ENCODE assay signal across 12 mouse cellular contexts in genomic region chr3:86852867-86853266, GRCm38 (mm10).
DNase-seq lines count a peak whose midpoint lies in the region; ATAC-seq lines count a peak whose summit lies in the region.
"Had no signal": no experiment of that assay in that cellular context is flagged by ENCODE, and none has a peak within 500 bp of the region (broad histone marks: within the 10 kb centered on the region; RNA-seq: fewer than 3 reads in every experiment).

No protein-coding gene starts in this region.

- 18% methylated on average over 3 of the region's 3 CpGs for WGBS in hindbrain, embryonic 11.5 days
- WGBS in midbrain, embryonic 15.5 days: 20% methylated on average over 3 of the region's 3 CpGs

- no peaks in the 10 kb centered on the region for H3K36me3 ChIP-seq in hindbrain, embryonic 11.5 days (ENCODE audit: control insufficient read depth, insufficient read depth, low read length)
- no peaks in the 10 kb centered on the region for H3K36me3 ChIP-seq in midbrain, embryonic 15.5 days (replicated peaks)
- H3K36me3 ChIP-seq: liver, embryonic 15.5 days had no signal

- peak overlapping the region; percentile 19; the same call in 1 of the 2 replicates for H3K27ac ChIP-seq in hindbrain, embryonic 11.5 days (ENCODE audit: low read depth, low read length)
- 0 out of 2 replicates have a peak overlapping the region, but pooled peaks have one; percentile 39 for H3K27ac ChIP-seq in midbrain, embryonic 15.5 days
- H3K27ac ChIP-seq: liver, embryonic 15.5 days had no signal

- peak; percentile 76; the same call in 1 of the 2 replicates for ATAC-seq in hindbrain, embryonic 11.5 days (ENCODE audit: low FRiP score)
- ATAC-seq in midbrain, embryonic 15.5 days (replicated peaks): peak; percentile 64; the same call in 1 of the 2 replicates
- no peak for ATAC-seq in megakaryocyte progenitor cell, adult 5-6 weeks (replicated peaks; ENCODE audit: poor library complexity)

- no peak overlapping the region for H3K4me3 ChIP-seq in hindbrain, embryonic 11.5 days (ENCODE audit: low read depth, low read length)
- H3K4me3 ChIP-seq in midbrain, embryonic 15.5 days: no peak overlapping the region
- H3K4me3 ChIP-seq: liver, embryonic 15.5 days had no signal

- H3K9me3 ChIP-seq in hindbrain, embryonic 11.5 days (ENCODE audit: control insufficient read depth, low read length): no peaks in the 10 kb centered on the region
- no peaks in the 10 kb centered on the region for H3K9me3 ChIP-seq in midbrain, embryonic 15.5 days
- H3K9me3 ChIP-seq: liver, embryonic 15.5 days had no signal

- no peak overlapping the region for H3K4me2 ChIP-seq in hindbrain, embryonic 11.5 days (replicated peaks; ENCODE audit: low read depth, low read length)
- H3K4me2 ChIP-seq in midbrain, embryonic 15.5 days: no peak overlapping the region
- H3K4me2 ChIP-seq: liver, embryonic 15.5 days had no signal

- peaks cover 8% of the 10 kb centered on the region; the same call in 1 of the 2 replicates for H3K4me1 ChIP-seq in hindbrain, embryonic 11.5 days (replicated peaks; ENCODE audit: control insufficient read depth, insufficient read depth, low read length)
- peaks cover 25% of the 10 kb centered on the region for H3K4me1 ChIP-seq in midbrain, embryonic 15.5 days
- H3K4me1 ChIP-seq: liver, embryonic 15.5 days had no signal

- no peaks in the 10 kb centered on the region for H3K27me3 ChIP-seq in hindbrain, embryonic 11.5 days (ENCODE audit: control insufficient read depth, insufficient read depth, low read length)
- no peaks in the 10 kb centered on the region for H3K27me3 ChIP-seq in midbrain, embryonic 15.5 days (replicated peaks)
- H3K27me3 ChIP-seq: liver, embryonic 15.5 days had no signal

- DNase-seq in cerebellum, adult 11-12 months: peak; percentile 29
- DNase-seq in cerebellum, postnatal 14 days: no peak
- DNase-seq in ZHBTc4 (ENCODE audit: low read depth, low spot score): peak; percentile 56
- peak; percentile 37 for DNase-seq in hindbrain, embryonic 11.5 days (ENCODE audit: low spot score)
- DNase-seq in thymus, postnatal 36 days: no peak
- DNase-seq in adrenal gland, postnatal 36 days: no peak
- DNase-seq: heart, adult 18-20 months; heart, postnatal 4 days; kidney, postnatal 36 days had no signal

- no peak overlapping the region for H3K9ac ChIP-seq in hindbrain, embryonic 11.5 days (ENCODE audit: low read depth, low read length)
- H3K9ac ChIP-seq in midbrain, embryonic 15.5 days: no peak overlapping the region
- H3K9ac ChIP-seq: liver, embryonic 15.5 days had no signal

Comparison
In these comparisons a context has a peak if more than half of its experiments do, and no peak if none do; other contexts are left out.
1. DNase-seq: peak in cerebellum, adult 11-12 months (single experiment), ZHBTc4 (single experiment) and hindbrain, embryonic 11.5 days (single experiment); none in cerebellum, postnatal 14 days (0 of 2), thymus, postnatal 36 days (0 of 2) and adrenal gland, postnatal 36 days (0 of 2).